In the genomic region with DNA sequence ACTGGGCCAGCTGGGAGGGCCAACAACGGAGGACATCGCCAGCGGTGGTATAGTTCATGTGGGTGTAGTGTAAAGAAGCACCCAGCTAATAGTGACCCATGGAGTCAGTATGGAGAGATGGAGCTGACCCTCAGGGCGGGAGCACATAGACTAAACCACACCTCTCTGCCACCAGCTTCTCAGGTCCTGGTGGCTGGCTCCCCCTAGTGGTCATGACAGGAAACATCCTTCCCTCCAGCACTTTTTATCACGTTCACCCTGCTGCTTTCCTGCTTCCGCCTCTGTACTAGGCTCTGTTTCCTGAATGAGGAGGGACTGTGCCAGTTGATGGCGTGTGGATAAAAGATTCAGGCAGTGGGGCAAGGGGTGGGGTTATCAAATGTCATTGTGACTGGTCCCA, we compare ENCODE assay signal across 8 mouse cellular contexts. TPM values are rescaled to one million over a fixed set of nuclear protein-coding genes. Genes with fewer than 3 reads are reported as not detected.
DNase-seq lines count a peak whose midpoint lies in the region; ATAC-seq lines count a peak whose summit lies in the region.

No protein-coding gene starts in this region.

- H3K9me3 ChIP-seq in hindbrain, embryonic 14.5 days (ENCODE audit: control insufficient read depth, low read length): no peaks in the 10 kb centered on the region

- 3% methylated on average over 7 of the region's 7 CpGs for WGBS in hindbrain, embryonic 14.5 days

- H3K4me1 ChIP-seq in hindbrain, embryonic 14.5 days (replicated peaks; ENCODE audit: control insufficient read depth, insufficient read depth, low read length): peaks cover 54% of the 10 kb centered on the region

- peak overlapping the region; percentile 98 for H3K27ac ChIP-seq in hindbrain, embryonic 14.5 days

- H3K4me3 ChIP-seq in hindbrain, embryonic 14.5 days (replicated peaks; ENCODE audit: low read length): no peak overlapping the region

- H3K4me2 ChIP-seq in hindbrain, embryonic 14.5 days (replicated peaks): peak overlapping the region; percentile 80

- no peaks in the 10 kb centered on the region for H3K27me3 ChIP-seq in hindbrain, embryonic 14.5 days (ENCODE audit: control insufficient read depth, insufficient read depth, low read length)

- no peak overlapping the region for H3K9ac ChIP-seq in hindbrain, embryonic 14.5 days

- ATAC-seq in hindbrain, embryonic 14.5 days (ENCODE audit: low FRiP score): peak; percentile 32; the same call in 1 of the 2 replicates

- DNase-seq in WW6 (ENCODE audit: low read depth, low spot score): peak; percentile 79
- DNase-seq in cerebellum, postnatal 10 days: peak; percentile 88 to 90
- DNase-seq in frontal cortex, postnatal 36 days (ENCODE audit: low spot score in 2 of 2): peak; percentile 67 to 75
- DNase-seq in hindbrain, embryonic 14.5 days (ENCODE audit: low spot score): peak; percentile 80
- DNase-seq in left cerebral cortex, adult 11 months (ENCODE audit: low spot score): peak; percentile 63
- DNase-seq in lung, postnatal 36 days: peak; percentile 91
- peak; percentile 75 for DNase-seq in retina, postnatal 7 days (ENCODE audit: low read depth, low spot score)
- peak; percentile 67 for DNase-seq in urinary bladder, postnatal 25 days (ENCODE audit: low spot score)

- H3K36me3 ChIP-seq in hindbrain, embryonic 14.5 days (replicated peaks; ENCODE audit: control insufficient read depth, insufficient read depth): peaks cover 42% of the 10 kb centered on the region

RNA-seq across cellular contexts. Expression of gene Adgrg3, which starts 15.8 kb away (rescaled TPM):
- 1.1 and 1.2 TPM in 2 replicates for polyA plus RNA-seq in hindbrain, embryonic 14.5 days (2014; fragmentation: Nextera tagmentation; extraction: Ambion mirVana)

RNA-seq across cellular contexts. Expression of gene Adgrg1, which starts 27.1 kb away (rescaled TPM):
- 115 and 123 TPM in 2 replicates for polyA plus RNA-seq in hindbrain, embryonic 14.5 days (2014; fragmentation: Nextera tagmentation; extraction: Ambion mirVana)

RNA-seq across cellular contexts. Expression of gene Drc7, which starts 53.2 kb away (rescaled TPM):
- 1.8 and 2.3 TPM in 2 replicates for polyA plus RNA-seq in hindbrain, embryonic 14.5 days (2014; fragmentation: Nextera tagmentation; extraction: Ambion mirVana)
